Mouse (Mus musculus) CD4-positive, CD25-positive, alpha-beta regulatory T cell, adult 9 weeks (primary cell): ENCODE data around the gene Hsf2bp. TPM values are rescaled to one million over a fixed set of nuclear protein-coding genes. Genes with fewer than 3 reads are reported as not detected.

ENCODE experiments used
- polyA plus RNA-seq: library from polyadenylated mRNA; unstranded; fragments of 100-300 nt; shearing (Covaris generic); gene quantifications from one replicate; pipeline ENCODE4 v1.2.1, GENCODE M21; 2017

Hsf2bp gene
- polyA plus RNA-seq: 1.6 TPM

GRCm38 (mm10) chr17:32035609-32036508 is at the start of gene Hsf2bp, which contains the start of gene Rrp1b:
Gene Hsf2bp (minus strand): TSS chr17:32036349.
Gene Rrp1b (plus strand): TSS chr17:32036100.

Other genes with a start within 250 kb of the Hsf2bp start
- 5.0 TPM for gene Sik1, start 180.5 kb downstream of the Hsf2bp start, polyA plus RNA-seq
- gene Rrp1b, start 249 bp downstream of the Hsf2bp start, polyA plus RNA-seq: 72.8 TPM
- not detected for gene Notch3, start 130.5 kb upstream of the Hsf2bp start, polyA plus RNA-seq
- not detected for gene Ephx3, start 153.2 kb upstream of the Hsf2bp start, polyA plus RNA-seq
- 46.7 TPM for gene Brd4, start 248.4 kb upstream of the Hsf2bp start, polyA plus RNA-seq